Mouse (Mus musculus) spleen, postnatal 10 days (tissue): ENCODE data around the gene Lhx1.

Experiments used
- DNase-seq, 2 experiments: peaks; one replicate each; pipeline ENCODE4 v3.0.0; 2021 to 2022; ENCODE audit warnings: low spot score in 2 of 2

Gene Lhx1

DNA sequence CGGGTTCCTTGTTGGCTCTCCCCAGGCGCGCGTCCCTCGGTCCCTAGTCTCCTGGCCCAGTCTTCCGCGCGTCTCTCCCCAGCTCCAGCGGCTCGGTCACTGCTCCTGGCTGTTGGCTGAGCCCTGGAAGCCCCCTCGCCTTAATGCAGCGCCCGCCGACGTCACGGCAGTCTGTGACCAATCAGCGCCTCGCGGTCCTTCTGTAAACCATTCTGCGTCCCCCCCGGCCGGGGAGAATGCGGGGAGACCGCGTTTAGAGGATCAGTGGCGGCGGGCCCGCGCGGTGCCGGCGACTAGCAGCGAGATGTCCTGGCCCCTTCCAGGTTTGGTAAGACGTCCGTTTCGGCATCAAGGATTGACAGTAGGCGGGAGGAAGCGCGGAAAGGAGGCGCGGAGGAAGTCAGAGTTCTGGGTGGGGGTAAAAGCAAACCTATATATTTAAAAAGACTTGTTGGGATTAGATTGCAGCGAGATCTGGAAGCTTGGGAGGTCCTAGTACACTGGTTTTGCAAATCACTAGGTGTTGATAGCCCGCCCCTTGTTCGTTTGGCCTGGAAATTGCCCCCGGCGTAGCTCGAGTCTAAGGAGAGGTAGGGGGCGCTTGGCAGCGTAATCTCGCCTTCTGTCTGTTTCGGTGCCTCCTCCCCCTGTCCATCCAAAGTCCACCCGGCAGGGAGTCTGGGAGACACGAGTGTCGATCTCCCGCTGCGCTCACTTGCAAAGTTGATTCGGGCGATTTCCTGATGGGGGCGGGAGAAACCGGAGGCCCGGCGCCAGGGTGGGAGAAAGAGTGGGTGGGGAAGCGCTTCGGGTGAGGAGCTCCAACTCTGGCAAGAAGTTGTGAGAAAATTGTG, at the start of gene Lhx1:
Gene Lhx1, minus strand, starts transcription at position 115 of the 854 bp plus-strand sequence.
- DNase-seq = no peak

DNA sequence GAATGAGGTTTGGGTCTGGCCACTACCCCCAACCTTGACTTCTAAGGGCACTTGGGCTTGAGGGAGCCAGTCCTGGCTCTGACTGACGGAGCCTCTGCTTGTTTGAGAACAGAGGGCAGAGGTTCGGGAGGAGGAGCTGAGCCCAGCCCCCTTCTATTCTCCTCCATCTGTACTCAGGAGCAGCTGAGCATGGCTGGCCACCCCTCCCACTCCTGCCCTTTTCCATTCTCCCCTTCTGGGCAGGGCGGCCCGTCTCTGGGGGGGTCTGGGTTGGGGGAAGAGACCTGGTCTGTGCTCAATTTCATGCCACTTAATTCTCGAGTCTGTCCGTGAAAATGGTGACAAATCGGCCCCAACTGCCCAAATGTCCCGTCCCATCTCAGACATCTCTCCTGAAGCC, 49.5 kb upstream of the Lhx1 start:
- no peak for DNase-seq

DNA sequence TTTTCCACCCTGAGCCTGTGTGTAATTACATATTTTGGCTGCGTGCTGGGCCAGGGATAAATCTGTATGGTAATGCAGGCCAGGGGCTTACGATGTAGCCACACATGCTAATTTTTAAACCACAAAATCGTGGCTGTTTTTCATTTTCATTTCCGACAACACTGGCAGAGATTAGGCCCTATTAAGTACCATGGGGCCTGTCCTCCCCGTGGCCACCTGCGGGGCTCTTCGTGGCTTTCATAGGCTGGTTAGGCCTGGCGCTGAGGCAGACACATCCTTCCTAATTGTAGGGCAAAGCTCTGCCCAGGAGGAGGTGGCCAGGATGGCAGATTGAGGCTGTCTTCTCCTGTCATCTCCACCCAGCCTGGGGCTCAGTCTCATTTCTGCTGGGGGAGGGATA, 48.3 kb upstream of the Lhx1 start:
- DNase-seq = no peak

- no peak for DNase-seq
These were observed 45.5 kb upstream of the Lhx1 start for GRCm38 (mm10) chr11:84570812-84571211.

DNA sequence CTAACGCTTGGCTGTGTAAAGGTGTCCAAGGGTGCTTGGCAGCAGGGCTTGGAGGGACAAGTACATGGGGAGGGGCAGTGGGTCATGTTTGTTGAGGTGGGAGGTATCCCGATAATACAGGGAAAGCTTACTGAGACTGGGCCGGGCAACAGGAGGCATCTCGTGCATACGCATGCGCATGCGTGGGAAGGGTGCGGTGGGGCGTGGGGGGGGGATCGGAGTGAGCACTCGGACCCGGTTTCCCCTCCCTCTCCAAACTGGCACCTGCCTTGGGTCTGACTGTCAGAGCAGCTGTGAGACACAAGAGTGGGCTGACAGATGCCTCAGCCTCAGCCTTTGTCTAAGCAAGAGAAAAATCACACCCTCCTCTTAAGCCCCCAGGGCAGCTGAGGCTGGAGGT, 45.1 kb upstream of the Lhx1 start:
- DNase-seq = no peak

- DNase-seq = no peak
These were observed 43.9 kb upstream of the Lhx1 start for GRCm38 (mm10) chr11:84569052-84569751.

- DNase-seq = no peak
These were observed 43.1 kb upstream of the Lhx1 start for GRCm38 (mm10) chr11:84568482-84568881.

GRCm38 (mm10) chr11:84566691-84567090, 41.4 kb upstream of the Lhx1 start:
- no peak for DNase-seq

GRCm38 (mm10) chr11:84565224-84565623, 39.9 kb upstream of the Lhx1 start:
- no peak for DNase-seq

- DNase-seq = no peak
These were observed 38.0 kb upstream of the Lhx1 start for GRCm38 (mm10) chr11:84563360-84563759.

- no peak for DNase-seq
These were observed 37.5 kb upstream of the Lhx1 start for GRCm38 (mm10) chr11:84562758-84563347.

GRCm38 (mm10) chr11:84561546-84561945, 36.2 kb upstream of the Lhx1 start:
- DNase-seq = no peak

DNA sequence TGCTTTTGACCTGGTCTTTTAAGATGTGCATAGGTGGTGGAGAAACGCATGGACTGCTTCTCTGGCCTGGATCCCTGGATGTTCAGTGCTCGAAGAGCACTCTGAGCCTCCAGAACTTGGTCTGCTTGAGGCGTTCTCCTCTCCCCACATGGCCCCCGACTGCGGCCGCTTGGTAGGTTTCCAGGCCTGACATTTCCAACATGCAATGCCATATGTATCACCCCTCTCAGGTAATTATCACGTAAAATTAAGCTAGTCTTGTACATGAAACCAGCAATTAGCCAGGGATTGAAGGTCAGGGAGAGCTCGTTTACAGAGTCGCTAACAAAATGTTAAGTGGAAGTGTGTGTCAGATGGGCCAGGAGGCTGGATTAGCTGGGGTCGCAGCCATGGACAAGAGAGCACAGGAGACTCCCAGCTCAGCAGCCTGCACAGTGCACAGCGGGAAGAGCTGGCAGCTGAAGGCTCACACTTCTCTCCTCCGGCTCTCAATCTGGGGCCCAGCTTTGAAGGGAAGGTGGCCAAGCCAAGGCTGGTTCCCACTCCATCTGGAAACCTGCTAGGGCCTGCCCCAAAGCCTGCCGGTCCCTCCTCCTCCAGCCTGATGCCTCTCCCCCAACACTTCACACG, 28.6 kb upstream of the Lhx1 start:
- no peak for DNase-seq

DNA sequence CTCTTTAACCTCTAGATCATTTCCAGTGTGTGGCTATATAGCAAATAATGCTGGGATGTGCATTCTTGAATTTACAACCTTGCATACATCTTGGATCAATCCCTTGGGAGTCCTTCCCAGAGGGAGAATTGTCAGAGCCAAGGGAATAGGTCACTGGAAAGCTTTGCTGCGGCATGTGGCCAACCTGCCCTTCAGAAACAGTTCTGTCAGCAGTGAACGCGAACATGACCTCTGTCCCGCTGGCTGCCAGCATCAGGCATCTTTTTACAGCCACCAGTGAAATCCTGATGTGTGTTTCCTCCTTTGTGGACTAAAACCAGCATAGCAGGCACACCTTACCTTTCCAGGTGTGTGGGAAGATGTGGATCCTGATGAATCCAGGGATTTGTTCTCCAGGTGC, 26.0 kb upstream of the Lhx1 start:
- DNase-seq = no peak

DNA sequence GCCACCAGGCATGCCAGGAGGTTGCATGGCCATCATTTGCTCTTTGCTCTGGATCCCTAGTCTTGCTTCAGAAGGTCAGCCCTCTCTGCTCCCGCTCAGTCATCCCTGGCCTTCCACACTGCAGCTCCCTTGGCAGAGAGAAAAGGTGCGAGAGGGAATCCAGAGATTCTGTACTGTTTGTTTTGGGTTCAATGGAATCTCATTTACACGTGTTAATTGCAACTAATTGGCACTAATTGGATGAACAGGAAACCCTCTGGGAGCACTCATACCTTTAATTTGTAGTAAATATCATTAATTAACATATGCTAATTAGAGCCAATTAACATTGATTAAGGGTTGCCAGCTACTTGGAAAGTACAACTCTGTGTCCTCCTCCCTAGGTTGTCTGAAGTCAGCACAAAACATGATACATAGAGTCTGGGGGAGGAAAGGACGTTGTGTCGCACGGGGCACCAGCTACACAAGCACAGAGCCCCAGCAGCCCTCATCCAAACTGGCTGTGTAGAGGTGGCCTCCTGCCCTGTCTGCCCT, 24.0 kb upstream of the Lhx1 start:
- no peak for DNase-seq

- DNase-seq = no peak
These were observed 23.0 kb upstream of the Lhx1 start for GRCm38 (mm10) chr11:84548293-84548692.

GRCm38 (mm10) chr11:84539981-84540380, 14.6 kb upstream of the Lhx1 start:
- DNase-seq = no peak

GRCm38 (mm10) chr11:84529797-84530703, 4.7 kb upstream of the Lhx1 start:
- no peak for DNase-seq

DNA sequence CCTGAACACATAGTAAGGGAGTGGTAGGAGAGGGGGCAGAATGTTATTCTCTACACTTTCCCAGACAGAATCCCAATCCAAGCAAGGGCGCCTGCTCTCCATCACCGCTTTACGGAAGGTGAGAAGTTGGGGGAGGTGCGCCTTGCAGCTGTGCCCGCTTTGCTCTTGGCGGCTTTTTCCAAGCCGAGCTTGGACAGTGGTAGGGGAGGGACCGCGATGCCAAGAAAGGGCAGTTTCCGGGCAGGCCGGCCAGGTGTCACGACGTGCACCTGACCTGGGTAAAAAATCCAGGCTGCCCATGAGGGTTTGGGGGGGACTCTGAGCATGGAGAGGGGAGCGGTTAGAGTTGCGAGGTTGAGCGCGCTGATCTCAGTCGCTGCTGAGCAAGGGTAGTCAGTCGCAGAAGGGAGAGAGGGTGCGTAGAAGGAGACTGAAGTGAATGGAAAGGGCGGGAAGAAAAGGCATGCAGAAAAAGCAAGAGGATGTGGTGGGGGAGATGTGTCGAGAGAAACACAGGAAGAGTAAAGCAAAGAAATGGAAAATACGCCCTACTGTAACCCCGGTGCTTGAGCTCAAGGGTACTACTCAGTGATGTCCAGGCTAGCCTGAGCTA, 3.9 kb upstream of the Lhx1 start:
- no peak for DNase-seq
